Mouse (Mus musculus): ENCODE data around the gene Coq4.
A peak's percentile ranks its signal among the peaks of the same experiment; 100 is the strongest.

Coq4 gene

DNA sequence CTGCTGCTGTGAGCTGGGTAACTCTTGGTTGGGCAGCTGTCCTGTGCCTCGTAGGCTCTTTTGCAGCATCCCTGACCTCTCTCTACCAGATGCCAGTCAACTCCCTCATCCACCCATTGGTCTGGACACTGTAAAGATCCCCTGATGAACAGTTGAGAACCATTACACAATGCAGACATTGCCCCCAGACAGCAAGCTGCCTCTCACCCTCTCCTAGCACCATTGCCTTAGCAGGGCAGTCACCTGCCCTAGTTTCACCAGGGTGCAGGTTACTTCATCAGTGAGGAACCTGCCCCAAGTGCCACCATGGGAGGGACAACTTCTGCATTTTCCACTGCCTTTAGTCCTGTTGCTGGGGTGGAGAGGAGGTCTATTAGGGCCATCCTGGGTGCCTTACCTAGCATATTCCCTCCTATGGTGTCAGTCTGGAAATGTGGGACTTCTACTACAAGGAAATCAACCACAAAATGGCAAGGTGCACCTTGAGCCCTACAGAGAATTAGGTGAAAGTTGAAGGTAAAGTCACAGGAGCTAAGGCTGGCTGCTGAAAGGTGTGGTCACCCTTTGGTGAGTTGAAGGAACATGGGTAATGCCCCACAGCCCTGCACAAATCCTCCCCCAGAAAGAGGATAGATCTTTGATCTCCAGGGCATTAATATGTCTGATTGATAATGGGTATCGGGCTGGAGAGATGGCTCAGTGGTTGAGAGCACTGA, 5.6 kb downstream of the Coq4 start:
- DNase-seq (ENCODE audit: low spot score), result no peak

DNA sequence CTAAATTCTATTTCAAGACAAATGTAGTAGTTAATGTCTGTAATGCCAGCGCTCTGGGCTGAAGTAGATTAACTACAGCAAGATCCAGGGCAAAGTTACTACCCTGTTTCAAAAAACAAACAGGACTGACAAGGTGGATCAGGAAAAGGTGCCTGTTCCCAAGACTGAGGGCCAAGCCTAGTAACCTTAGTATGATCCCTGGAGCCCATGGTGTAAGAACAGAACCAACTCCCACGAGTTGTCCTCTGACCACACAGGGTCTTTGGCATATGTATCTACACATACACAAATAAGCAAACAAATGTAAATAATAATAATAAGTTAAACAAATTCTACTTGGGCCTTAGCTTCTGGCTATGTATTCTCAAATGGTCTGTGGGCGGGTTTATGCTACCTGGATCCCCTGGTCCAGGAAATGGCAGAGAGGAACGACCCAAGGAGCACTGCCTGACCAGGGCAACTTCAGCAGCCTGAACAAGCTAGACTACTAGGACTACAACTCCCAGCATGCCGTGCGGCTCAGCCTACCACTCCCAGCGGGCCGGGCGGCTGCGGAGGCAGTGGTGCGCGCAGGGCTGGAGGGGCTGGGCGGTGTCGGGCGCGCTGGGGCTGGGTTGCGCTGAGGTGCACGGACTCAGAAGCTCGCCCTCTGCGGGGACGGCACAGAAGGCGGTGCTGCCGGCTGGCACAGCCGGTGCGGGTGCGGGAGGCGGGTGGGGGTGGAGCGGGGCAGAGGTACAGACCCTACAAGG, 15.0 kb downstream of the Coq4 start, which contains the start of gene Slc27a4:
Slc27a4 (plus strand) TSS at position 560 of the 752 bp plus-strand sequence.
- peak; percentile 93 for DNase-seq (ENCODE audit: low spot score)

DNA sequence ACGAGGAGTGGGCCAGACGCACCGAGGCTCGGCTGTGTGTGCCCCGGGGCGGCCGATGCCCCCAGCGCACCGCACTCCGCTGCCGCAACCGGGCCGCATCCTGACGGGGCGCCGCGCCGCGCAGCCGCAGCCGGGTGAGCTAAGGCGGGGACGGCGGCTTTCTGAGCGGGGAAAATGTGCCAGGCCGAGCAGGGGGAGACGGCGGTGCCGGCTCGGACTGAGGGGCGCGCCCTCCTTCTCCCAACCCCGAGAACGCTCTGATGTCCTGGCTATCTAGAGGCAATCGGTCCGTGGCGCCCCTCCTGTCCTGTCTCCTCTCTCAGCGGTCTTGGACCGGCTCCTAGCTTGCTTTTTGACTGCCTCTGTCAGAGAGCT, 15.5 kb downstream of the Coq4 start:
- DNase-seq (ENCODE audit: low spot score), result no peak

DNA sequence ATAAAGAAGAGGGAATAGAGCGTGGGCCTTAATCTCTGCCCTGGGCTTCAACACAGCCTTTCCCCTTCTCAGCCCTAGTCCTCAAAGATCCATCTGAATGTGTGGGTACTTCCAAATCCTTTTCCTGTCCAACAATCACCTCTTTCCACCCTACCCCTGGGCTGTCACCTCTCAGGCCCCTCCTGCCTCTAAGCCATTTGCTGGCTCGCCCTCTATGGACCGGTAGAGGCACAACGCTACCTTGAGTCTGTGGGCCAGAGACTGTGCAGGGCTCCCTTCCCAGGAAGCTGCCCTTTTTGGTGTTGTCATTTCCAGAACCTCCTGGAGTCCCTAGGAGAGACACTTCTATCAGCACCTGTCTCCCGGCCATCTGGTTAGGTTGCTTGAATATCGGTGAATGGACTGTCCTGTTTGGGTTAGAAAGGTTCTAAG, 16.1 kb downstream of the Coq4 start:
- DNase-seq (ENCODE audit: low spot score), result peak; percentile 71

DNA sequence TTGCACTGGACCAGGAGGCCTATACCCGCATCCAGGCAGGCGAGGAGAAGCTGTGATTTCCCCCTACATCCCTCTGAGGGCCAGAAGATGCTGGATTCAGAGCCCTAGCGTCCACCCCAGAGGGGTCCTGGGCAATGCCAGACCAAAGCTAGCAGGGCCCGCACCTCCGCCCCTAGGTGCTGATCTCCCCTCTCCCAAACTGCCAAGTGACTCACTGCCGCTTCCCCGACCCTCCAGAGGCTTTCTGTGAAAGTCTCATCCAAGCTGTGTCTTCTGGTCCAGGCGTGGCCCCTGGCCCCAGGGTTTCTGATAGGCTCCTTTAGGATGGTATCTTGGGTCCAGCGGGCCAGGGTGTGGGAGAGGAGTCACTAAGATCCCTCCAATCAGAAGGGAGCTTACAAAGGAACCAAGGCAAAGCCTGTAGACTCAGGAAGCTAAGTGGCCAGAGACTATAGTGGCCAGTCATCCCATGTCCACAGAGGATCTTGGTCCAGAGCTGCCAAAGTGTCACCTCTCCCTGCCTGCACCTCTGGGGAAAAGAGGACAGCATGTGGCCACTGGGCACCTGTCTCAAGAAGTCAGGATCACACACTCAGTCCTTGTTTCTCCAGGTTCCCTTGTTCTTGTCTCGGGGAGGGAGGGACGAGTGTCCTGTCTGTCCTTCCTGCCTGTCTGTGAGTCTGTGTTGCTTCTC, 28.5 kb downstream of the Coq4 start:
- no peak for DNase-seq (ENCODE audit: low spot score)

DNA sequence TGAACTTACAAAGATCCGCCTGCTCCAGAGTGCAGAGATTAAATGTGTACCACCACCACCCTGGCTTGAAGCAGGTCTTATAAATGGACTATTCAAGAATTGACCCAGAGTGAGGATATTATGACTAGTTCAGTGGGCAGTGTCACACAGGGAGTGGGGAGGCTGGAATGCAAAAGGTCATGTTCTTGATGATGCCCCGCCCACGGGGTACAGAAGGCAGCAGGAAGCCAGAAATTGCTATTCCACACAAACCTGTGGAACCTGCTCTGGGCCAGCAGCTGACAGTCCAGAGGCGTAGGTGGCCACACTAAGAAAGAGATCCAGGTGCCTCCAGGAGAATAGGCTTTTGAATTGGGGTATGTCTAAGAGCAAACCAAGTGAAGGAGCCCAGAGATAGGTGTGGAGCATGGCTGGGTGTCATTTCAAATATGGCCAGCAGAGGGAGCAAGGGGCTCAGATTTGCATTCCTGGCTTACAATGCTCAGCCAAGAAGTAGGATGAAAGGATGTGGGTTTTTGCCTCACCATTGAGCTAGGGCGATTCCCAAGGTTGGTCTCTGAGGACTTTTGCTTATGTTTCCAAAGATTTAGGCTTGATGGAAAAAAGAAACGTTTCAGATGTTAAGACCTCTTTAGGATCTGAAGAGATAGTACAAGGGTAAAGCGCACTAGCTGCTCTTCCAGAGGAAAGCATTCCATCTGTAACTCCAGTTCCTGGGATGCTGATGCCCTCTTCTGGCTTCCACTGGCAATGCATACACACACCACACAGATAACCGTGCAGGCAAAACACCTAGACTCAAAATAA, 30.3 kb downstream of the Coq4 start:
- DNase-seq (ENCODE audit: low spot score), result peak; percentile 82

DNA sequence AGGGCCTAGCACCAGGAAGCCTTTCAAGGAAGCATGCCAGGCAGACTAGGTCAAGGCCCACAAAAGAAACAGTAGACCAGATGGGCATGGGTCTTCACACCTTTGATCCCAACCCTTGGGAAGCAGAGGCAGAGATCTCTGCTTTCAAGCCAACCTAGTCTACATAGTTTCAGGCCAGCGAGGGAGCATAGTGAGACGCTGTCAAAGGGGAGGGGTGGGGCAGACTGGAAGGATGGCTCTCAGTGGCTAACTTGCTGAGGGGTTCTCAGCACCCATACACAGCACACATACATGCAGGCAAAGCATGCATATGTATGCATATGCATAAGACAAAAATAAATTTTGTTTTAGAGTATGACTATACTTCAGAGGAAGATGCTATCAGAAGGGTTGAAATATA, 32.1 kb downstream of the Coq4 start:
- no peak for DNase-seq (ENCODE audit: low spot score)

DNA sequence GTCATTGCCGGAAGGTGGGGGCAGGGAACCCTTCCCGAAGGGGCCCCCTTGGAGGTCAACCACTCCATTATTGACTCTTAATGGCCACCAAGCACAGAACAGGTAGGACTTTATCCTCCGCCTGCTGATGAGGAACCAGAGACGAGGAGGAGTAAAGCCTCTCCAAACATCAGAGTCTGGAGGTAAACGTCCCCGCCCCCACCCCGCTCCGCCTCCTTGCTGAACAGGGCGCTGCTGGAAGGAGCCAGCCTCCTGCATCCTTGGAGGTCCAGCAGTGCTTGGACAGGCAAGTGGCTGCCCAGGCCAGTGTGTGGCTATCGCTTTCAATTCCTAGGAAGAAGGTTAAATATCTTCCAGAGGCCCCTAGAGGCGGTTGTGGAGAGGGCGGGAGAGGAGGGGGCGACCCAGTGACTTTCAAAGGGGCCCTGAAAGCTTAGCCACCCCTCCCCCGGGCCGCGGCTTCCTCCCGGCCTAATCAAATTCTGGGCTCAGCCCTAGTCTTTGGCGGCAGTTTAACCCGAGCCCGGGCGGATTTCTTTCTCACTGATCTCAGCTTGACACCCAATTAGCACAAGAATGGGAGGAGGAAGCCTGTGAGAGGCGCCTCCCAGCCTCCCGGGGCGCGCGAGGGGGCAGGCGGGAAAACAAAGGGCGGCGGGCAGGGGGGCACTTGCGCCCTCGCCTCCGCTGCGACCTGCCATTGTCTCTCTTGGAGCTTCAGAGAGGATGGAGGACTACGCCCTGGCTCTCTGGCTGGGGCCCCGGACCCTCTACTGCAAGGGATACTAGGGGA, 32.9 kb downstream of the Coq4 start, which contains the start of gene Urm1:
Urm1 (plus strand) TSS at position 51 of the 793 bp plus-strand sequence.
- DNase-seq (ENCODE audit: low spot score), result peak; percentile 84

DNA sequence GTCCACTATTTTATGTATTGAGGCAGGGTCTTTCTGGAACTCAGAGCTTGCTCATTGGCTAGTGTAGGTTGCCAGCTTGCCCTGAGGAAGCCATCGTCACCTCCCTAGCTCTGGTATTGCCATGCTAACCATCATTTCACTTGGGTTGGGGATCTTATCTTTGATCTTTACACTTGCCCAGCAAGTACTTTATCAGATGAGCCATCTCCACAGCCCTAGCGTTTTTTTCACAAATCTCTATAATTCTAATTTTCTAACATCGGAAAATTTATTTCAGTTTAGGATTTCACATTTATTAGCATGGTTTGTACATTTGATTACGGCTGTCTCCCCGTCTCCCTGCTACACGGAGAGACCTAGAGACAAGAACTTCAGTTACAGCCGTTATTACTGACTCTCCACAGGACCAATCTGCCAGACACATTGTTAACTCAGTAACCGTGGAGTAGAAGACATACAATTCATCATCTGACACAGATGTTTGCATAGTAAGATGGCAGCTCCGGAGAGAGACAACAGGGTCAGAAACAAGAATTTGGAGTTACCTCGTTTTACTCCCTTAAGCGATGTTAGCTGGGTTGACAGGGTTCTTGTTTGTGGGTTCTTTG, 39.1 kb downstream of the Coq4 start:
- peak; percentile 51 for DNase-seq (ENCODE audit: low spot score)

DNA sequence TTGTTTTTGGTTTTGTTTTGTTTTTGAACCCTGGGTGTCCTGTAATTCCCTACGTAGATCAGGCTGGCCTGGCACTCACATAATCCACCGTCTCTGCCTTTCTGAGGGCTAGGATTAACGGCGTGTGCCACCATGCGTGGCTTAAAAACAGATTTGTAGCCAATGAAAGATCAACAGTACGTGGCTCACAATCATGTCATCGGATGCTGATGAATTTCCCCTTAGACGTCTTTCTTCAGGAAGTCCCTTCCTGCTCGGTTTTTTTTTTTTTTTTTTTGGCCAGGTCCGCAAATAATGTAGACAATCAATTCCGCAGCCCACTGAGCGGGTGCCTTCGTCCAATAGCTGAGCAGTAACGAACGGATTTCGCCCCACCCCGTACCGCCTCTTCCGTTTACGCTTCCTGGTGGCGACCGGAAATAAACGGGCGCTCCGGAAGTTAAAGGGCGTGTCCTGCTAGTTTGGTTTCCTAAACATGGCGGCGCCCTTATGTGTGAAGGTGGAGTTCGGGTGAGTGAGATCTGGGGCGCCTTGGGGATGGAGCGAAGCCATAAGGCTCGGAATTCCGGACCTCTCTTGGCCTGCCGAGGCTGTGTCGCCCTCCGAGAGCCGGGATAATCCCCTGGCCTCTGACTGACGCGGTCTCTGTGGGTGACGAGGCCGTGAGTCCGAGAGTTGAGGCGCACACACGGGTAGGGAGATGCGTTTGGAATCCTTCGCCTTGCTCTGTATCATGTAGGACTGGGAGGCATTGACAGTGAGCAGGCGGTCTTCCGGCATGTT, 39.8 kb downstream of the Coq4 start:
- DNase-seq (ENCODE audit: low spot score), result peak; percentile 96

DNA sequence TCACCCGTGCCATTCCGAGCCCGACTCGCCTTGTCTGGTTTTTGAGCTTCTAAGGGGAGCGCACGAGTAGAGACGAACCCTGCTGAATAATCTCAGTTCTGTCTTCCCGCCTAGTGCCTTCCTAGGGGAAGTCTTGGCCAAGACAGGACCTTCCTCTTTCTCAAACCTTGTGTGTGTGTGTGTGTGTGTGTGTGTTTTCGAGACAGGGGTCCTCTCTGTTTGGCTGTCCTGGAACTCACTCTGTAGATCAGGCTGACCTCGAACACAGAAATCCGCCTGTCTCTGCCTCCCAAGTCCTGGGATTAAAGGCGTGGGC, 40.4 kb downstream of the Coq4 start:
- DNase-seq (ENCODE audit: low spot score), result no peak

DNA sequence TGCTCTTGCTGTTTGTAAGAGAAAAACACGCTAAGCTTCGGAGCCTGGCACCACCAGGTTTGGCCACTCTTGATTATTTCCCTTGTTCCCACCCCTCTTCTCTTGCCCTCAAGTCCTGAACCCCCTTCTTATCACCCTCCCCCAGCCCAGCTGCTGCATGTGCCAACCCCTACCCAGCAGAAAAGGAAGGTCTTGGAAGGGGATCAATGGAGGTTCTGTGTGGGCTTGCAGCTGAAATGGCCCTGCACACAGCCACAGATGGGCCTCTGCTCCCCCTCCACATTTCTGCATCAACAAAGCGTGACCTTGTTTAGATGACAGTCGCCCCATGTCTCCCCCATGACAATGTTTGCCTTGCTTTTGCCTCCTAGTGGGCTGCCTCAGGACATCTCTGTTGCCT, 43.8 kb downstream of the Coq4 start:
- no peak for DNase-seq (ENCODE audit: low spot score)

DNA sequence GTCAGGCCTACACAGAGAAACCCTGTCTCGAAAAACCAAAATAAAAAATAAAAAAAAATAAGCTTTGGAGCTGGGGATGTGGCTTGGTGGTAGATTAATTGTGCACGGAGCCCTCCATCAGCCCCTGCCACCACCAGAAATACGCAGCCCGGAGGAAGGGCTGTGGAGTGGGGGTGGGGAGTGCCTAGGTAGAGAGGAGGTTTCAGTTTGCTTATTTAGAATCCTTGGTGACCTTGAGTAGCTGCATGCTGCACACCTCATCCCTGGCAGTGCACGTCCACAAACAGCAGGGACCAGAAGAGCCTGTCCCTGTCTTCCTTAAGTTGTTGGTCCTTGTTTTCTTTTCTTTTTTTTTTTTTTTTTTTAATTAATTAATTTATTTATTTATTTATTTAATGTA, 46.5 kb downstream of the Coq4 start:
- no peak for DNase-seq (ENCODE audit: low spot score)

DNA sequence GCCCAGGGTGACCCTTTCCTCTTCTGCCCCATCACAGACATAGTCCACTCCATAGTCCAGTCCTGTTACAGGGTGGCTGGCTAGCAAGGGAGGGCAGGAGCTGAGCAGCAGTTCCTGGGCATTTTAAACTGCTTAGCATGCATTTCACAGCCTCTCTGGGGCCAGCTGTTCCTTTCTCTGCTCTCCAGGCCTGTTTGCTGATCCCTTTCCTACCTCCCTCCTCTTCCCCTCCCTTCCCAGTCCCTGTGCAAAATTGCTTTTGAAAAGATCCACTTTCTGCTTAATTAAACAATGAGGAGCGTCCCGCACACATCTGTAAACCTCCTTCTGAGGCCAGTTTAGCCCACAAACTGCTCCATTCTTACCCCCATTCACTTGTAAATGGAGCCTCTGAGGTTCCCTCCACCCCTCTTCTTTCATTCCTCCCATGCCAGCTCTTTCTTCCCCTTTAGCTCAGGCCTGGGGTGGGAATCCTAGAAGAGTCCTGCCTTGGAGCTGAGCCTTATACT, 48.2 kb downstream of the Coq4 start:
- no peak for DNase-seq (ENCODE audit: low spot score)

DNA sequence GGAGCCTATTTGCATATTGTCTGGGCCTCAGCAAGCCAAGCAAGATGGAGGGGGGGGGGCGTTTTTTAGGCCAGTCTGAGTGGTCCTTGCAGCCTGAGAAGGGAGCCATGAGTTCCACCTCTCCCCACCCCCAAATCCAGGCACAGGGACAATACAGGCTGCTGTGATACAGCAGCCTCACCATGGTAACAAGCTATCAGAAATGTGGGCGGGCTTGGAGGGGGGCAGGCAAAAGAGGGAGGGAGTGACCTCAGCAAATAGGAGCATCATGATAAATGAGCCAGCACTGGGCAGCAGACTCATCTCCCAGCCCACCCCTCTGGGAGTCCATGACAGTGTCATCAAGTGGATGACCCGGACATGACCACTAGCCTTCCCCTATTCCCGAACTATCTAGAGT, 52.2 kb downstream of the Coq4 start:
- DNase-seq (ENCODE audit: low spot score), result peak; percentile 34

DNA sequence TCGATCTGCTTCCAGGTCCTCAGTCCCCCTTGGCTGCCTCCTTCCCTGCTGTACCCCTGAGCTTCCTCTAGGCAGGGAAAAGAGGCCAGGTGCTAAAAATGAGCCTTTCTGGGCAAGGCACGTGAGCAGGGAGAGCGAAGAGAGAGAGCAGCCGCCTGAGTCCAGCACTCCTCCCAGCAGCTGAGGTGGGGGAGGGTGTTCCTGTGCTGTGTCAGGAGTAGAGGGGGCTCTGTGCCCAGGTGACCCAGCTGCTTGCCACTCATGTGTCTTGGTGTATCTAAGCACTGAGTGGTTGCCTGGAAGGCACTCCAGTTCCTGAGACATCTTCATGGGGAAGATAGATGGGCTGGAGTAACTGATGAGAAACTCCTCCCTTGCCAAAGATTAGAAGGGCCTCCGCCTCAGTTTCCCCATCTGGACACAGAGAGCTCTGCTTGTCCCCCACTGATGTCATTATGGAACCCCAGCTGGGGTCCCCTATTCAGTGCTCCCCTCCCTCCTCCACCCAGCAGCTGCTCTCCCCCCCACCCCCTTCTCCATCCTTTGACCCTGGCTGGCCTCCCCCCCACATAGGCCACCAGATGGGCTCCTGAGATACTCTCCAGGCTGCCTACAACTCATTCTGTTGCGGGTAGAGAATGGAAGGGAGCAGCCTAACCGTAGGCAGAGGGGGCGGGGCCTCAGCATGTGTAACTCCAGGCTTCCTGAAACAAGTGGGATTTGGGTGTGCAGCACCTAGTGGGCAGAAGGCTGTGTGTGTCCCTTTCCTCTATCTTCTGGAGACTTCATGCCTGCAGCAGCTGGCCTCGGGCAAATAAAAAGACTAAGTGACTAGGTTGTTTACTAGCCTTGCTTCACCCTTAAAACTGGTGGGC, 56.2 kb downstream of the Coq4 start:
- DNase-seq (ENCODE audit: low spot score), result no peak

DNA sequence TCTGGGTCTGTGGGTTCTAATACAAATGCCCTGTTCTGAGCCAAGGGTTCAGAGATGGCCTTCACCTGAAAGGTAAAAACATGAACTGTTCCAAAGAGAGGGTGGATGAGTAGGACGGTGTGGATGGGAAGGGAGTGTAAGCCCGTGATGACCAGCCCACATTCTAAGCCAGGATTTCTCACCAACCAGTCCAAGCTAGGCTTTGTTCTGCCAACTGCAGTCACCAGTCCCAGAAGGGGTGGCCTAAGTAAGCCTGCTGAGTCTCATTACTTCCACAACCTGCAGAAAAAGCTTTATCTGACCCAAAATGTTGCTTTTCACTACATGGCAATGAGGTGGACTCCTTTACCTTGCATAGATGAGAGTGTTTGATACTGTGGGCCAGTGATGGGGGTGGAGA, 56.8 kb downstream of the Coq4 start:
- no peak for DNase-seq (ENCODE audit: low spot score)

DNA sequence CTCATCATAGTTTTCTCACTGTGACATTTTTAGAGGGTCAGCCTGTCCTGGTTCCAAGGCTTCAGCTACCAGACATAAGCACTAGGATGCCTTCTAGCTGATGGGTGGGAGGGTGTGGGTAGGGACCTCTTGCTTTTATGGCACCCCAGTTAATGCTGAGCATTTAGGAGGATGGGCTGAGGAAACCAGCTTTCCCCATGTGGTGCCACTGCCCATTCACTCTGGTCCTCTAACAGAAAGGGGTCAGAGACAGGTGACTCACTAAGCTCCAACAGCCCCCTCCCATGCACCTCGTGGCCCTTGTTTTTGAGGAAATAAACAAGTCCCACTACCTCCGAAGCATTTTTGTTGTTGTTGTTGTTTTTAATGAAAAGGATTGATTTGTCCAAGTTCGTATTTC, 57.4 kb downstream of the Coq4 start:
- DNase-seq (ENCODE audit: low spot score), result no peak

DNA sequence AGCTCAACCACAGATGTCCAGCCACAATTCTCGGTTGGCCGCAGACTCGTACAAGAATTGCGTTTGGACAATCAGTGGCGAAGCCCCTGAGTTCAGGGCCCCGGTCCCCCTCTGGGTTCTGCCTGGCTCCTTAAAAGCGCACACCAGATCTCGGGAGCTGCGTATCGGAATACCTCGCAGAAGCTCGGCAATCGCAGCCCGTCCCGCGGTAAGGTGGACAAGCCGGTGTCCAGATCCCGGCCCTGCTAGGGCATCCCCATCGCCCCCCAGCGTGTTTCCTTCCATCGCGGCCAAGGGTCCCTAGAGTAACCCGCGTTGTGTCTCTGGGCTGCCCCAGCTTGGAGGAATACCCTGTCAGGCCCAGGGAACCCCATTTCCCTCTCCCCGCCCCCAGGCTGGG, 58.3 kb downstream of the Coq4 start:
- no peak for DNase-seq (ENCODE audit: low spot score)
